Mouse (Mus musculus): ENCODE data around the gene Slc43a2. TPM values are rescaled to one million over a fixed set of nuclear protein-coding genes. Genes with fewer than 3 reads are reported as not detected.

Gene Slc43a2
- total and polyA plus RNA-seq, 3 experiments = 4.2 to 11.5 (median 7.5) TPM

- H3K36me3 ChIP-seq (replicated peaks) = peaks cover 46% of the 10 kb centered on the region
- no peak for ATAC-seq (ENCODE audit: extremely low read depth, insufficient number of reproducible peaks, low FRiP score, poor library complexity, severe bottlenecking)
- no peaks in the 10 kb centered on the region for H3K4me1 ChIP-seq (ENCODE audit: insufficient read depth, low read depth, low read length)
Observed at GRCm38 (mm10) chr11:75557142-75557541, 25.6 kb downstream of the Slc43a2 start.

DNA sequence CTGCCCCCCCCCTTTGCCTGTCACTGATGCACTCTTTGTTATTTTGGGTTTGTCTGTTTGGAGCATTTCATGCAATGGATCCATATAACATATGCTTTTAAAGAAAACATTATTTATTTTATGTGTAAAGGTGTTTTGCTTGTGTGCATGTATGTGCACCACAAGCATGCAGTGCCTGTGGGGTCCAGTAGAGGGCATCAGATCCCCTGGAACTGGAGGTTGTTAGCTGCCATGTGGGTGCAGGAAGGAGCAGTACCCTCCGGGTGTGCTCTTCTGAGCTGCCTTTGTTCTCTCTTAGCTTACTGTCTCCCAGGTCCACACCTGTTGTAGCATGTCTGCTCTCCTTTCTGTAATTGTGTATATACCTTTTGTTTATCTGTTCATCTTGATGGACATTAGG lies 26.6 kb downstream of the Slc43a2 start:
- Histone ChIP-seq H3K4me3 (ENCODE audit: low read depth, low read length) (no peak overlapping the region), H3K4me1 (ENCODE audit: insufficient read depth, low read depth, low read length) (no peaks in the 10 kb centered on the region), H3K27me3 (ENCODE audit: insufficient read depth, low read length) (no peaks in the 10 kb centered on the region), H3K9me3 (replicated peaks) (peaks cover 4% of the 10 kb centered on the region; the same call in 1 of the 2 replicates), H3K36me3 (replicated peaks) (peaks cover 50% of the 10 kb centered on the region)
- no peak for DNase-seq (ENCODE audit: low spot score)
- TF ChIP-seq CTCF (IDR thresholded peaks at IDR 0.05; ENCODE audit: low read depth, low read length) = peak; percentile 28; the same call in 1 of the 2 replicates
- TF ChIP-seq GATA1 (IDR thresholded peaks at IDR 0.05; ENCODE audit: borderline replicate concordance, low read length) = no peak
- no peak for ATAC-seq (ENCODE audit: extremely low read depth, insufficient number of reproducible peaks, low FRiP score, poor library complexity, severe bottlenecking)

More at GRCm38 (mm10) chr11:75557142-75557541, 25.6 kb downstream of the Slc43a2 start:
- Histone ChIP-seq H3K9me3 (replicated peaks) (peaks cover 4% of the 10 kb centered on the region; the same call in 1 of the 2 replicates), H3K4me3 (ENCODE audit: low read depth, low read length) (no peak overlapping the region), H3K27me3 (ENCODE audit: insufficient read depth, low read length) (no peaks in the 10 kb centered on the region; the same call in 1 of the 2 replicates)
- TF ChIP-seq TAL1 (conservative IDR thresholded peaks at IDR 0.05; ENCODE audit: low read depth, low read length) = no peak
- no peak for TF ChIP-seq GATA2 (IDR thresholded peaks at IDR 0.05; ENCODE audit: borderline replicate concordance, low read depth, low read length)
- no peak for TF ChIP-seq POLR2AphosphoS5 (IDR thresholded peaks at IDR 0.05; ENCODE audit: insufficient replicate concordance, low read depth, low read length)
- TF ChIP-seq GATA1 (IDR thresholded peaks at IDR 0.05; ENCODE audit: borderline replicate concordance, low read length) = no peak
- TF ChIP-seq CTCF (IDR thresholded peaks at IDR 0.05; ENCODE audit: low read depth, low read length) = no peak
- DNase-seq (ENCODE audit: low spot score) = no peak

DNA sequence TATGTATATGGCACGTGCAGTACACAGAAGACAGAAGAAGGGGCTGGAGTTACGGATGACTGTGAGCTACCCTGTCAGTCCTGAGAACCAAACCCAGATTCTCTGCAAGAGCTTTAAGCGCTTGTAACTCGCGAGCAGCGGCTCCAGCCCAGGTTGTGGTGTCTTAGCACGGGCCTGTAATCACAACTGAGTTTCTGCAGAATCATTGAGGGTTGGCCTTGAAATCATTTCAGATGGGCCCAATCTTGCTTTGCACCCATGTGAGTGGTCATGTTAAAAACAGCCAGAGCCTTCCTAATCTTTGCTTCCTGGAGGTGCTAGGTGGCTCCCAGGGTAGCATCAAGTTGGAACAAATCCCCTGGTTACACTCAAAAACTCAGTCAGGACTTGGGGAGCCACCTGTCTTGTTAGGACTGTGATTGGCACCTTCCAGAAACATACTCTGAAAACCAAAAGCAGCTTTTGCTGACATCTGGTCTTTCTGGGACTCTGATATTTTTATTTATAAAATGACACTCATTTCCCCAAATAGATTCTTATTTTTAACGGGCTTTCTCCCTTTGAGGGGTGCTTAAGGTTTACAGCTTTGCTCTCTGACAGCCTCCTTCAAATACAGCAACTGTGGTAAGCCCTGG lies 28.5 kb downstream of the Slc43a2 start:
- TF ChIP-seq TAL1 (conservative IDR thresholded peaks at IDR 0.05; ENCODE audit: low read depth, low read length) (no peak), GATA1 (IDR thresholded peaks at IDR 0.05; ENCODE audit: borderline replicate concordance, low read length) (no peak), CTCF (IDR thresholded peaks at IDR 0.05; ENCODE audit: low read depth, low read length) (no peak), POLR2AphosphoS5 (IDR thresholded peaks at IDR 0.05; ENCODE audit: insufficient replicate concordance, low read depth, low read length) (no peak), GATA2 (IDR thresholded peaks at IDR 0.05; ENCODE audit: borderline replicate concordance, low read depth, low read length) (no peak)
- H3K4me3 ChIP-seq (ENCODE audit: low read depth, low read length) = no peak overlapping the region
- H3K36me3 ChIP-seq (replicated peaks) = peaks cover 57% of the 10 kb centered on the region
- H3K9me3 ChIP-seq (replicated peaks) = peaks cover 4% of the 10 kb centered on the region; the same call in 1 of the 2 replicates
- H3K27me3 ChIP-seq (ENCODE audit: insufficient read depth, low read length) = no peaks in the 10 kb centered on the region
- H3K4me1 ChIP-seq (ENCODE audit: insufficient read depth, low read depth, low read length) = no peaks in the 10 kb centered on the region; the same call in 1 of the 2 replicates
- DNase-seq (ENCODE audit: low spot score) (no peak), ATAC-seq (ENCODE audit: extremely low read depth, insufficient number of reproducible peaks, low FRiP score, poor library complexity, severe bottlenecking) (no peak)

DNA sequence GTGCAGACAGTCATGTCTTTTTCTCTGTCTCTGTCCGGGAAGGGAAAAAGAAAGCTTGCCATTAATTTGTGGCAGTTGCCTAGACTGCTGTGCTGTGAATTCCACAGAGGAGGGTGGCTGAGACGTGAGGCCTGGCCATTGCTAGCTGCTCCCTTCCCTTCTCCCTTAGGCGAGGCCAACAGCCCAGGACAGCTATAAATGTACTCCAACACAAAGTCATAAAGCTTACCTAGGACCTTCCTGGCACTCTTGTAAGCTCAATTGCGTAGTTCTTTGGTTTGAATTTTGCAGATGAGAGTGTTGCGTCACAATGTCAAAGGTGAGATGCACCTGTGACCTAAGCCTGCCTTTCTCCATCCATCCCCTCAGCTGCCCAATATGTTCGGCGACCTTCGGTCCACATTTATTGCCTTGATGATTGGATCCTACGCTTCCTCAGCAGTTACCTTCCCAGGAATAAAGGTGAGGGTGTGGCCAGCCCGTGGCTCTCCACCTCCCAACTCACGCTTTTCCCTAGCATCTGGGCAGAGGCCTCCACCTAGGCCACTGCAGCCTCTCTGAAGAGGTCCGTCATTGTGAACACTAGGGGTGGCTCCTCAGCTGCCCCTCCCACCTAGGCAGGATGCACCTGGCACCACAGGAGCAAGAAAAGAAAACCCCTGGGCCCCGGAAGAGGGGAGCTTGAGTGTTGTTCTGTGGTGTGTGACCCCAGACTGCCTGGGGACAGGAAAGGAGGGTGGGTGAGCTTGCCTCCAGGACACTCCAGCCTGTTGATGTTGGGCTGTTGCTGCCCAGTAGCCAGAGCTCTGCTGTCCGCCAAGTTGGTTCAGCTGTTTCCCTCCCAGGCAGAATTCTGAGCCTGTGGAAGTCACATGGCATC lies 29.3 kb downstream of the Slc43a2 start:
- DNase-seq (ENCODE audit: low spot score) (no peak), ATAC-seq (ENCODE audit: extremely low read depth, insufficient number of reproducible peaks, low FRiP score, poor library complexity, severe bottlenecking) (no peak)
- TF ChIP-seq POLR2AphosphoS5 (IDR thresholded peaks at IDR 0.05; ENCODE audit: insufficient replicate concordance, low read depth, low read length) (no peak), GATA1 (IDR thresholded peaks at IDR 0.05; ENCODE audit: borderline replicate concordance, low read length) (no peak), TAL1 (conservative IDR thresholded peaks at IDR 0.05; ENCODE audit: low read depth, low read length) (no peak)
- Histone ChIP-seq H3K4me1 (ENCODE audit: insufficient read depth, low read depth, low read length) (peaks cover 1% of the 10 kb centered on the region), H3K36me3 (replicated peaks) (peaks cover 63% of the 10 kb centered on the region), H3K27me3 (ENCODE audit: insufficient read depth, low read length) (no peaks in the 10 kb centered on the region), H3K4me3 (ENCODE audit: low read depth, low read length) (no peak overlapping the region), H3K9me3 (replicated peaks) (peaks cover 4% of the 10 kb centered on the region; the same call in 1 of the 2 replicates)

GRCm38 (mm10) chr11:75561410-75561791 lies 29.9 kb downstream of the Slc43a2 start:
- Histone ChIP-seq H3K4me1 (ENCODE audit: insufficient read depth, low read depth, low read length) (peaks cover 8% of the 10 kb centered on the region), H3K4me3 (ENCODE audit: low read depth, low read length) (no peak overlapping the region), H3K36me3 (replicated peaks) (peaks cover 69% of the 10 kb centered on the region), H3K27me3 (ENCODE audit: insufficient read depth, low read length) (no peaks in the 10 kb centered on the region), H3K9me3 (replicated peaks) (peaks cover 4% of the 10 kb centered on the region; the same call in 1 of the 2 replicates)
- TF ChIP-seq GATA2 (IDR thresholded peaks at IDR 0.05; ENCODE audit: borderline replicate concordance, low read depth, low read length) (no peak), POLR2AphosphoS5 (IDR thresholded peaks at IDR 0.05; ENCODE audit: insufficient replicate concordance, low read depth, low read length) (no peak), GATA1 (IDR thresholded peaks at IDR 0.05; ENCODE audit: borderline replicate concordance, low read length) (no peak), TAL1 (conservative IDR thresholded peaks at IDR 0.05; ENCODE audit: low read depth, low read length) (no peak), CTCF (IDR thresholded peaks at IDR 0.05; ENCODE audit: low read depth, low read length) (no peak)
- ATAC-seq (ENCODE audit: extremely low read depth, insufficient number of reproducible peaks, low FRiP score, poor library complexity, severe bottlenecking) (no peak), DNase-seq (ENCODE audit: low spot score) (no peak)

- DNase-seq (ENCODE audit: low spot score) (no peak), ATAC-seq (ENCODE audit: extremely low read depth, insufficient number of reproducible peaks, low FRiP score, poor library complexity, severe bottlenecking) (no peak)
- no peak for TF ChIP-seq POLR2AphosphoS5 (IDR thresholded peaks at IDR 0.05; ENCODE audit: insufficient replicate concordance, low read depth, low read length)
- TF ChIP-seq GATA2 (IDR thresholded peaks at IDR 0.05; ENCODE audit: borderline replicate concordance, low read depth, low read length) = no peak
- TF ChIP-seq CTCF (IDR thresholded peaks at IDR 0.05; ENCODE audit: low read depth, low read length) = no peak
- TF ChIP-seq GATA1 (IDR thresholded peaks at IDR 0.05; ENCODE audit: borderline replicate concordance, low read length) = no peak
- no peak for TF ChIP-seq TAL1 (conservative IDR thresholded peaks at IDR 0.05; ENCODE audit: low read depth, low read length)
- Histone ChIP-seq H3K4me3 (ENCODE audit: low read depth, low read length) (no peak overlapping the region), H3K36me3 (replicated peaks) (peaks cover 73% of the 10 kb centered on the region), H3K4me1 (ENCODE audit: insufficient read depth, low read depth, low read length) (peaks cover 21% of the 10 kb centered on the region), H3K27me3 (ENCODE audit: insufficient read depth, low read length) (no peaks in the 10 kb centered on the region), H3K9me3 (replicated peaks) (peaks cover 2% of the 10 kb centered on the region; the same call in 1 of the 2 replicates)
Observed at GRCm38 (mm10) chr11:75562840-75563239, 31.3 kb downstream of the Slc43a2 start.

Data from G1E (cell line).